Mouse (Mus musculus): Measurements from ENCODE around the gene Taf9. TPM values are rescaled to one million over a fixed set of nuclear protein-coding genes. Genes with fewer than 3 reads are reported as not detected.

Taf9 gene
- 2.1 and 2.3 TPM in 2 replicates for polyA plus RNA-seq (2012; rRNA removed; ENCODE audit: low replicate concordance)

DNA sequence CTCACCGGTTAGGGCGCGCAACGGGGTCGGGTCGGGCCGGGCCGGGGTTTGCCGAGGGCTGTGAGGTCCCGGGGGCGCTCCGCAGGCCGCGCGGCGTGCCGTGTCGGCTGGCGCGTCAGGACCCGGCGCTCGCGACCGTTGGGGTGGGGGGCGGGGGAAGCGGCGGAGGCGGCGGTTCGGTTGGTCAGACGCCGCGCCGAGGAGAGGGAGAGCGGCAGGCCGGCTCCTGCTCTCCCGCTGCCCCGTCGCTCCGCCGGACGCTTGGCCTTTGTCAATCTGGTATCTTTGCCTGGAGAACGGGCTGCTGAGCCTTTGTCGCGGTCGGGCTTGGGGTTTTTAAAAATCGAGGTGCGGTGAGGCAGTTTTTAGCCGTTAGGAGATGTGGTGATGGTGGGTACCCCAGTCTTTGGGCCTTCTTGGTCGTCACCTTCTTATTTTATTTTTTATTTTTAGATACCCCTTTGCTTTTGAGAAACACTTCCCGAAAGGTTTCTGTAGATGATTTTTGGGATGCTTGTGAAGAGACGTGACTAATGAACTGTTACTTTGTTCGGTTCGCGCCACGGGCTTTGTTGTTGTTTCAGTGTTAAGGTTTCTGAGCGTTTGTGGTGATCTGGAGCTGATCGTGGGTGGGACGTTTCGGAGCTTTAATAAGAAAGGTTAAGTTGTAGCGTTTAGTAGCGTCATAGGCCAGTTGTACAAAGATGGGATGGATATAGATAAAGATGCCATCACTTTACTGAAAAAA lies at the start of gene Taf9:
Taf9 (plus strand) TSS at position 141 of the 748 bp plus-strand sequence.

GRCm38 (mm10) chr13:100616181-100617087 lies 34.9 kb upstream of the Taf9 start, which contains the start of gene Marveld2:
Marveld2 (minus strand) TSS chr13:100616971.

GRCm38 (mm10) chr13:100650550-100651438 lies 585 bp upstream of the Taf9 start, which contains the start of the genes Ak6 and Rad17:
Ak6 (plus strand) TSS chr13:100650979.
Rad17 (minus strand) TSS chr13:100651051.

GRCm38 (mm10) chr13:100669291-100670022 lies 18.1 kb downstream of the Taf9 start, which contains the start of gene Ccdc125:
Ccdc125 (plus strand) TSS chr13:100669717.

Other genes starting within 250 kb of the Taf9 start
- 0.18 and 0.26 TPM in 2 replicates for gene Naip1, start 198.7 kb upstream of the Taf9 start, polyA plus RNA-seq (2012; rRNA removed; ENCODE audit: low replicate concordance)
- gene Gtf2h2, start 159.0 kb upstream of the Taf9 start, polyA plus RNA-seq (2012; rRNA removed; ENCODE audit: low replicate concordance) = 15.6 and 28.4 TPM in 2 replicates
- 1.8 and 3.8 TPM in 2 replicates for gene Ocln, start 98.9 kb upstream of the Taf9 start, polyA plus RNA-seq (2012; rRNA removed; ENCODE audit: low replicate concordance)
- gene Marveld2, start 34.6 kb upstream of the Taf9 start, polyA plus RNA-seq (2012; rRNA removed; ENCODE audit: low replicate concordance) = 4.9 and 6.5 TPM in 2 replicates
- gene Ak6, start 600 bp upstream of the Taf9 start, polyA plus RNA-seq (2012; rRNA removed; ENCODE audit: low replicate concordance) = 14.6 and 53.5 TPM in 2 replicates
- 2.7 and 5.1 TPM in 2 replicates for gene Rad17, start 528 bp upstream of the Taf9 start, polyA plus RNA-seq (2012; rRNA removed; ENCODE audit: low replicate concordance)
- 1.8 and 2.7 TPM in 2 replicates for gene Ccdc125, start 18.1 kb downstream of the Taf9 start, polyA plus RNA-seq (2012; rRNA removed; ENCODE audit: low replicate concordance)
- gene Cdk7, start 79.4 kb downstream of the Taf9 start, polyA plus RNA-seq (2012; rRNA removed; ENCODE audit: low replicate concordance) = 11.3 and 16.0 TPM in 2 replicates
- 28.3 and 52.0 TPM in 2 replicates for gene Mrps36, start 93.1 kb downstream of the Taf9 start, polyA plus RNA-seq (2012; rRNA removed; ENCODE audit: low replicate concordance)
- 0.24 and 0.45 TPM in 2 replicates for gene Cenph, start 124.3 kb downstream of the Taf9 start, polyA plus RNA-seq (2012; rRNA removed; ENCODE audit: low replicate concordance)
- 1.9 and 3.3 TPM in 2 replicates for gene Ccnb1, start 135.0 kb downstream of the Taf9 start, polyA plus RNA-seq (2012; rRNA removed; ENCODE audit: low replicate concordance)
- gene Slc30a5, start 181.8 kb downstream of the Taf9 start, polyA plus RNA-seq (2012; rRNA removed; ENCODE audit: low replicate concordance) = 19.2 and 28.7 TPM in 2 replicates

Measured in mammary gland, adult 2 months (tissue).